Mouse (Mus musculus): ENCODE data around the gene Usf2. TPM values are rescaled to one million over a fixed set of nuclear protein-coding genes. Genes with fewer than 3 reads are reported as not detected.

Usf2 gene
- total and polyA plus RNA-seq, 3 experiments: 42.0 to 103 (median 47.0) TPM

- peak overlapping the region; percentile 61 for H3K27ac ChIP-seq (ENCODE audit: insufficient read depth, low read depth)
- dilution Hi-C loops (cut with MboI; ENCODE audit: extremely low pct_ligation_motif_present, extremely low pct_unique_long_range_greater_than_20kb, low sequenced_read_pairs): no loop called here
- peak overlapping the region; percentile 100 for H3K9ac ChIP-seq (ENCODE audit: insufficient read depth, low read depth)
- 0 out of 2 replicates have a peak overlapping the region, but pooled peaks have one; percentile 48 for H3K4me2 ChIP-seq (ENCODE audit: insufficient read depth, low read depth, poor library complexity, severe bottlenecking)
- TF ChIP-seq PAX5 (IDR thresholded peaks at IDR 0.05; ENCODE audit: low read length) (no peak), NRF1 (IDR thresholded peaks at IDR 0.05; ENCODE audit: low read depth, low read length) (peak; percentile 48)
- peak overlapping the region; percentile 51 to 91 (median 88) for H3K4me3 ChIP-seq (replicated peaks in 1 of 3; ENCODE audit: low read depth in 2 of 3, low read length in 2 of 3, poor library complexity in 1 of 3)
- no peaks in the 10 kb centered on the region for H3K27me3 ChIP-seq (replicated peaks)
- no peaks in the 10 kb centered on the region; the same call in 1 of the 2 replicates for H3K79me2 ChIP-seq (replicated peaks; ENCODE audit: control insufficient read depth, extremely low read depth, insufficient read depth, poor library complexity, severe bottlenecking)
- no peaks in the 10 kb centered on the region for H3K9me3 ChIP-seq (replicated peaks; ENCODE audit: low read length)
- DNase-seq (ENCODE audit: extremely low read depth): no peak
- peaks cover 31 to 54% of the 10 kb centered on the region in 2 experiments for H3K36me3 ChIP-seq (replicated peaks in 1 of 2; ENCODE audit: control insufficient read depth in 1 of 2, insufficient read depth in 1 of 2, low read length in 1 of 2)
- H3K4me1 ChIP-seq (ENCODE audit: control insufficient read depth in 1 of 2, insufficient read depth in 2 of 2): peaks cover 21 to 45% of the 10 kb centered on the region in 2 experiments
- in situ Hi-C loops (cut with MboI; ENCODE audit: low pct_ligation_motif_present, low pct_unique_long_range_greater_than_20kb, low sequenced_read_pairs): no loop called here
Observed at GRCm38 (mm10) chr7:30956357-30956751, 249 bp downstream of the Usf2 start.

- H3K4me1 ChIP-seq (ENCODE audit: control insufficient read depth in 1 of 2, insufficient read depth in 2 of 2): peaks cover 21 to 45% of the 10 kb centered on the region in 2 experiments
- peak; percentile 67 for DNase-seq (ENCODE audit: extremely low read depth)
- TF ChIP-seq UBTF (IDR thresholded peaks at IDR 0.05; ENCODE audit: low read depth, low read length): peak; percentile 70
- no peak for TF ChIP-seq MEF2A (IDR thresholded peaks at IDR 0.05; ENCODE audit: borderline replicate concordance, low read depth, low read length)
- peak; percentile 56; the same call in 1 of the 2 replicates for TF ChIP-seq POLR2A (IDR thresholded peaks at IDR 0.05; ENCODE audit: low read depth, low read length)
- peak; percentile 76 for TF ChIP-seq BHLHE40 (IDR thresholded peaks at IDR 0.05; ENCODE audit: low read depth, low read length)
- no peak for TF ChIP-seq USF2 (conservative IDR thresholded peaks at IDR 0.05; ENCODE audit: low read depth, low read length)
- no peak for TF ChIP-seq HCFC1 (IDR thresholded peaks at IDR 0.05; ENCODE audit: low read depth, low read length)
- TF ChIP-seq ELF1 (IDR thresholded peaks at IDR 0.05; ENCODE audit: low read depth, low read length): no peak
- TF ChIP-seq ZMIZ1 (IDR thresholded peaks at IDR 0.05; ENCODE audit: low read depth, low read length): no peak
- peak; percentile 58; the same call in 1 of the 2 replicates for TF ChIP-seq SIN3A (IDR thresholded peaks at IDR 0.05; ENCODE audit: low read length)
- TF ChIP-seq MAZ (IDR thresholded peaks at IDR 0.05; ENCODE audit: low read depth, low read length): peak; percentile 51; the same call in 1 of the 2 replicates
- no peak for TF ChIP-seq PAX5 (IDR thresholded peaks at IDR 0.05; ENCODE audit: low read length)
- TF ChIP-seq ETS1 (conservative IDR thresholded peaks at IDR 0.05; ENCODE audit: low read depth, low read length): no peak
- TF ChIP-seq MAFK (IDR thresholded peaks at IDR 0.05; ENCODE audit: insufficient replicate concordance, low read length): no peak
- no peak for TF ChIP-seq NELFE (IDR thresholded peaks at IDR 0.05; ENCODE audit: low read depth, low read length)
- peak; percentile 25; the same call in 1 of the 2 replicates for TF ChIP-seq TCF12 (IDR thresholded peaks at IDR 0.05; ENCODE audit: low read depth, low read length)
- TF ChIP-seq KAT2A (IDR thresholded peaks at IDR 0.05; ENCODE audit: insufficient replicate concordance, low read length): no peak
- TF ChIP-seq E2F4 (IDR thresholded peaks at IDR 0.05; ENCODE audit: insufficient replicate concordance, low read depth, low read length): no peak
- no peak for TF ChIP-seq MYC (IDR thresholded peaks at IDR 0.05; ENCODE audit: low read depth, low read length)
- TF ChIP-seq JUN (IDR thresholded peaks at IDR 0.05; ENCODE audit: insufficient read depth, low read depth, low read length): no peak
- TF ChIP-seq TBP (conservative IDR thresholded peaks at IDR 0.05; ENCODE audit: low read depth, low read length): no peak
- TF ChIP-seq SMC3 (IDR thresholded peaks at IDR 0.05; ENCODE audit: low read depth, low read length): peak; percentile 52
- TF ChIP-seq CHD1 (IDR thresholded peaks at IDR 0.05; ENCODE audit: low read depth, low read length): no peak
- TF ChIP-seq ZC3H11A (IDR thresholded peaks at IDR 0.05; ENCODE audit: low read depth, low read length): no peak
- TF ChIP-seq ZNF384 (IDR thresholded peaks at IDR 0.05; ENCODE audit: low read depth, low read length): 0 out of 2 replicates have a peak, but pooled peaks have one; percentile 3
- no peak; a peak in 2 of 4 replicates for TF ChIP-seq CTCF (conservative IDR thresholded peaks at IDR 0.05 in 1 of 2, IDR thresholded peaks at IDR 0.05 in 1 of 2; ENCODE audit: low read depth in 2 of 2, low read length in 2 of 2)
- no peak for TF ChIP-seq GABPA (IDR thresholded peaks at IDR 0.05; ENCODE audit: insufficient replicate concordance, low read depth, low read length)
- TF ChIP-seq MAX (IDR thresholded peaks at IDR 0.05; ENCODE audit: low read length): no peak
- TF ChIP-seq RCOR1 (conservative IDR thresholded peaks at IDR 0.05; ENCODE audit: low read depth, low read length): no peak
- TF ChIP-seq JUND (conservative IDR thresholded peaks at IDR 0.05; ENCODE audit: low read depth, low read length): no peak
- TF ChIP-seq MXI1 (IDR thresholded peaks at IDR 0.05; ENCODE audit: low read depth, low read length): no peak; the same call in 1 of the 2 replicates
Observed at GRCm38 (mm10) chr7:30955584-30956356, 833 bp downstream of the Usf2 start.

More at GRCm38 (mm10) chr7:30955584-30956356, 833 bp downstream of the Usf2 start:
- in situ Hi-C loops (cut with MboI; ENCODE audit: low pct_ligation_motif_present, low pct_unique_long_range_greater_than_20kb, low sequenced_read_pairs): no loop called here
- Histone ChIP-seq H3K9ac (ENCODE audit: insufficient read depth, low read depth) (peak overlapping the region; percentile 100), H3K36me3 (replicated peaks in 1 of 2; ENCODE audit: control insufficient read depth in 1 of 2, insufficient read depth in 1 of 2, low read length in 1 of 2) (peaks cover 33 to 59% of the 10 kb centered on the region in 2 experiments), H3K9me3 (replicated peaks; ENCODE audit: low read length) (no peaks in the 10 kb centered on the region), H3K27me3 (replicated peaks) (no peaks in the 10 kb centered on the region), H3K4me2 (ENCODE audit: insufficient read depth, low read depth, poor library complexity, severe bottlenecking) (peak overlapping the region; percentile 48), H3K27ac (ENCODE audit: insufficient read depth, low read depth) (peak overlapping the region; percentile 61), H3K4me3 (replicated peaks in 1 of 3; ENCODE audit: low read depth in 2 of 3, low read length in 2 of 3, poor library complexity in 1 of 3) (peak overlapping the region; percentile 51 to 91 (median 88)), H3K79me2 (replicated peaks; ENCODE audit: control insufficient read depth, extremely low read depth, insufficient read depth, poor library complexity, severe bottlenecking) (no peaks in the 10 kb centered on the region; the same call in 1 of the 2 replicates)
- dilution Hi-C loops (cut with MboI; ENCODE audit: extremely low pct_ligation_motif_present, extremely low pct_unique_long_range_greater_than_20kb, low sequenced_read_pairs): no loop called here

Data from CH12.LX (cell line).